Mouse (Mus musculus) frontal cortex, postnatal 10 days (tissue): Measurements from ENCODE around the gene Pkig.
"Not testable (repeated sequence)": the region's sequence is repeated elsewhere in the genome, so short reads cannot be mapped to it uniquely, and the experiment has no call there.

Experiments used
- DNase-seq, 2 experiments: peaks; one replicate each; pipeline ENCODE4 v3.0.0; 2022; ENCODE audit warnings: low spot score in 2 of 2, mixed read lengths in 1 of 2

Pkig gene

DNA sequence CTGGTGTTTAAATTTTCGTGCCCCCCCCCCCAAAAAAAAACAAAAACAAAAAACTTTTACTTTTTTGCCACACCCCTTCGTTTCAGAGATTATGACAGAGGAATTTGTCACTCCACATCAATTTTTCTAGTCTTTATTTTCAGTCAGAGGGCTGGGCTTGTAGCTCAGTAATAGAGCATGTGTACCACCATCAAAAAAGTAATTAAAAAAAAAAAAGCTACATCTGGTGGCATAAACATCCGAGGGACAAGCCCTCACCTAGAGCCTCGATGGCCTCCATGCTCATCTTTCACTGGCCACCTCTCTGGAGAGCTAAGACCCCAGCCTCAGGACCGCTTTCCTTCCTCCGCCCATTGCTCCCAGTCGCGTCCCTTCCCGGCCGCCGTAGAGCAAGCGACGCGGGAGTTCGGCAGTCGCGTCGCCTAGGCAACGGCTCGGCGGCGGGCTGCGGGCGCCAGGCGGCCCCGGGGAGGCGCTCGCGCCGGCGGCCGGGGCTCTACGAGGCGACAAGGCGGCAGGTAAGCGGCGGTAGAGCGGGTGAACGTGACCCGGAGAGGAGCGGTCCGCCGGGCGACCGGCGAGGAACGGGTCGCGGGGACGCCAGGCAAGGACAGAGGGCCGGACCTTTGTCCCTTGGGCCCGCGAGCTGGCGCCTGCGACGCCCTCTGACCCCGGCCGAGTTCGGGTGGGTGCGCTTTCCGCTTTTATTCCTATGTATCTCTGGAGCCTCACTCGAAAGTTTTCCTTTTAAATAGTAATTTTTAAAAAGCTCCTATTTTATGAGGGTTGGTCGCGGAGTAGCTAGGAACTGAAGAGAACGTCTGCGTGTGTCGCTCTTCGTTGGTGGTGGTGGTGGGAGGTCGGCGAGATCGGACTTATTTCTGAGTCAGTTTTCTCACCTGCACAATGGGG lies at the start of gene Pkig:
Gene Pkig, plus strand, starts transcription at position 412 of the 912 bp plus-strand sequence.
- peak; percentile 70 to 85 for DNase-seq

DNA sequence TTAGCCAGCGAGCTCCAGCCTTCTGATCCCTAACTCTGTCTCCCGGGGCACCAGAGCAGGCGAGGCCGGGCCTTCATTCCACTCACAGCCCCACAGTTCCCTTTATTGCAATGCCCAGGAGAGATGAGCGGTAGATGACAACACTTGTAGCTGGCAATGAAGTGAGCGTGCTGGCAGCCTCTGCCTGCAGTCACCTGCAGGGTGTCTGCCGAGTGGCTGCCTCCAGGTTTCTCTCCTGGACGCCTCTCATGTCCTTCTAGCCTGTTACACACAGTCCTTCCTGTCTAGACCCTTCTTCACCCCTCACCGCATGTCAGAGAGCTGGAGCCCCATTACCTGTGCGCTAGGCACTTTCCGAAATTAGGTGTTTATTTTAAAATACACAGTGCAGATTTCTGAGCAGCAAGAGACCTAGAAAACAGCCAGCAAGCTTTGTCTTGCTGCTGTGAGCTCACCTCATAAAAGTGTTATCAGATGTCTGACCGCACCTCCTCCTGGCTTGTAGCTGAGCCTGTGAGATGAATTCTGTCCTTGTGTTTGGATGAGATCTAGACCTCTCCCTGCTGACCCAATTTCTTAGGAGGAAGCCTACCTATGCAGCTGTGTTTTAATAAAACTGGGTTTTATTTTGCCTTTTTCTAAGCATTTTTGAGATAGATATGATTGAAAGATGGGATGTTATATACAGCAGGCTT lies 48.8 kb upstream of the Pkig start:
- DNase-seq, result no peak

DNA sequence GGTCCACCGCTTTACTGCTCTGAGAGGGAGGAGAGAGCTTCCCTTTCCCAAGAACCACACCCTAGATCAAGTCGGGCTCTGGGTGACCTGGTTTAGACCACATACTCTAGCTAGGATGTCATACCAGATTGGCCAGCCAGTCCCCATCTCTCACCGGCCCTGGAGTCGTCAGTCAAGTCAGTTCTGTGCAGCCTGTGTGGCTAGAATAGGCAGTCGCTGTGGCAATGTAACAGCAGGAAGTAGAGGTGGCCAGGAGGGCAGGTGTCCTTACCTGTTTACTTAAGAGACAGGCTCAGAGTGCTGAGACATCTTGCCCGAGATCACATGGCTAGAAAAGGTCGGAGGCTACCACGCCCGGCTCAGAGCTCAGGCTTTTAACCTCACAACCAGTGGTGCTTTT lies 47.0 kb upstream of the Pkig start:
- DNase-seq, result no peak

DNA sequence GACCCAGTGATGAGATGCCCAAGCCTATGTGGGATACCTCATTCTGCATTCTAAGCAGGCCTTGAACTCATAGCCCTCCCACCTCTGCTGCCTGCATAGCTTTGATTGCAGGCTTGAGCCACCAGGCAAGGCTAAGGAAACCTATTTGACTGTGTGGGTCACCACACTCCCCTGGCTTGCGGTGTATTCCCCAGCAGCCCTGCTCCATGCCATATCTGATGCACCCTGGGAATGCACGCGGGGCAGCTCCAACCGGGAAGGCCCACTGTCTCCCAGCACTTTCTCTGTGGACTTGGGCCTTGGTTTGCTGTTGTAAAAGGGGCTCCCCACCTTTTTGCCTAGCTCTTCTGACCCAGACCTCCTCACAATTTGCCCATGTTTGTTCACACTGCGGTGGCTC lies 45.0 kb upstream of the Pkig start:
- DNase-seq, result no peak

DNA sequence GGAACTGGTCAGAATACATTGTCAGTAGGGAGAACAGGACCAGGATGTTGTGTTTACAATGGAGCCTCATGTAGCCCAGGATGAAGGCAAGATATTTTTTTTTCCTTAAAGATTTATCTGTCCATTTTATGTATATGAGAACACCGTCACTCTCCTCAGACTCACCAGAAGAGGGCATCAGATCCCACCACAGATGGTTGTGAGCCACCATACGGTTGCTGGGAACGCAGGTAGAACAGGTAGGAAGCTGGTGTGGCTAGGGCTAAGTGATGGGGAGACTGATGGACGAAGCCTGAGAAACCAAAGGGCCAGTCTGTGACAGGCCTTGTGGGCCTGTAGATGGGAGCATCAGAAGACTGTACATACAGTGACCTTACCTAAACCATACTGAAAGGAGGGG lies 44.2 kb upstream of the Pkig start:
- DNase-seq, result no peak

DNA sequence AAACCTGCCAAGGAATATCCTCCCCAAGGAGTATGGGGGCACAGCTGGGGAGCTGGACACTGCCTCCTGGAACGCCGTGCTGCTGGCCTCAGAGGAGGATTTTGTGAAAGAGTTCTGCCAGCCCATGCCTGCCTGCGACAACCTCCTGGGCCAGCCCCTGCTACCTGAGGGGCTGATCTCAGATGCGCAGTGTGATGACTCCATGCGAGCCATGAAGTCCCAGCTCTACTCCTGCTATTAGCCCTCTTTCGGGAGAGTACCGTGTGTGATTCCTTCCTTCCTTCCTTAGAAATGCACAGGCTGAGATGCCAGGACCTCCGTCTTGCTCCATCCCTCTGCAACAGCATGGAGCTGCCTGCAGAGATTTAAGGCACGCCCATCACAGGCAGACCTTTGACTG lies 42.8 kb upstream of the Pkig start:
- no peak for DNase-seq

DNA sequence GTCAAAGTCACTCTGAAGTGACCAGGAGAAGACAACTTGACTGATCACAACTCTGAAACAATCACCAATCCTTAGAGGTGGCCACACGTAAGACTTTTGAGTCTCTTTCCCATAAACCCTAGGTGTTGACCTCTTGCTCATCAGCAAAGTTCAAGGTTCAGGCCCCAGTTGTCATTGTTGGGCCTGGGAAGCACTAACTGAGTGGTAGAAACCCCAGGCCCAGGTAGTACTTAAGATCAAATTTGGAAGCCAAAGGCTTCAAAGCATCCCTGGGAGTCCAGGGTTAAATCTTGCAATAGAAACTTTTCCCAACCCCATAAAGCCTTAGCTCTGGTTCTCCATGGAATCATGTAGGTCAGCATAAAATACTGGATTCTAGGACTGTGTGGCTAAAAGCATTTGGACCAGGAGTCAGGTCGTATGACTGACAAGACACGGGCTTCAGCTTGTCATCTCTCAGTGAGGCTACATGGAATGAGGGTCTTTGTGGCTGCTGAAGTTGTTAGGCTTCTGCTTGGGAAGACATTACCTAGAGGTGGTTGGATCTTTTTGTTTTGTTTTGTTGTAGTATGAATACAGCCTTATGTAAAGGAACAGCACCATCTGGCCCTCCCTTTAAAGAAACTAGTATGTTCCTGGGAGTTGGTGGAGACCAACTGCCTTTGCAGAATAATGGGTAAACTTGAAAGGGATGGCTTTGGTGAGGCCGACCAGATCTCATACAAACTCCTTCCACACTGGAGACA lies 42.1 kb upstream of the Pkig start:
- DNase-seq, result no peak

DNA sequence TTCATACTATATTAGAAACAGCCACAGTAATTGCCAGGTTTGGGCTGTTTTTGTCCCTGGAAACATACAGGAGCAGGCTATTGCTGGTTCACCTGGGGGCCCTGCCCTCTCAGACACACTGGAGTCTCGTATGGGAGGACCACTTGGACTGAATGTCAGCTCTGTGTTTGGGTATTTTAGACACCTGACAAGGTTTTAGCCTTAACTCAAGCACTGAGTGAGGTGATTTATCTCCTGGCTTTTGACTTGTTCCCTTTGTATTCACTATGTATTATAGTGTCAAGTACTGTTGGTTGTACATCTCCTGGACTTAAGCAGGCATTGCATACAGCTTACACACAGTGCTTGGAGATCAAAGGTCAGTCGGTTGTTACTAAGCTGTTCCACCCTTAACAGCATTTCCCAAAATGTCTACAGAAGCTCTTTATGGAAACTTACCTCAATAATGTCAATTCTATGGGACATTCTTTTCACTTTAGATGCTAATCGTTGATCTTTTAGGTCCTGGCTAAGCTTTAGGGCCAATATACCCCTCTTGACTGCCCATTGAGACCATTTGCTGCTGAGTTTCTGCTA lies 41.4 kb upstream of the Pkig start:
- DNase-seq, result no peak

DNA sequence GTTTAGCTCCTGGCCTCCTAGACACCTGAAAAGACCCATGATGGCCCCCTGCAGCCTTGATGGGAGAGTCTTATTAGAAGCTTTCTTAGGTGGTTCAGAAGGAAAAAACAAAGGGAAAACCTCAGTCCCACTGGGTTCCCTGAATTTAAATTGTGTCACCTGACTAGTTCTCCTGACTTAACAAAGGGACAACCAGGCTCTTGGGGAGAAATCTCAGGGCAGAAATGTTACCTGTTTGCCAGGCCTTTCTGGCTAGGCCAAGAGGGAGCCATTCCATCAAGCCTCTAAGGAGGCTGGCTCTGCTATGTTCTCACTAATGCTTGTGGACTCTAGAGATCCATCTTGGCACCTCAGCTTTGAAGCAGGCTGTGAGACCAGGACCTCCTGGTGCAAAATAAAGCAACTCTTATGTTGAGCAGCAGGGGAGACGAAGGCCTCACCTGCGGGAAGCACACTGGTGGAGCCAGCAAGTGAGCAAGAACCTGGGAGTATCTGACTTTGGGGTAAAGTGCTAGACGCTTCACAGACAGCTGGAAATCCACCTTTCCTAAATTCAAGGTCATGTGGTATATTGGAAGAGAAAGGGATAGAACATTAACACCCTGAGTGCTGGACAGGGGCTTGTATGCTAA lies 40.8 kb upstream of the Pkig start:
- no peak for DNase-seq

DNA sequence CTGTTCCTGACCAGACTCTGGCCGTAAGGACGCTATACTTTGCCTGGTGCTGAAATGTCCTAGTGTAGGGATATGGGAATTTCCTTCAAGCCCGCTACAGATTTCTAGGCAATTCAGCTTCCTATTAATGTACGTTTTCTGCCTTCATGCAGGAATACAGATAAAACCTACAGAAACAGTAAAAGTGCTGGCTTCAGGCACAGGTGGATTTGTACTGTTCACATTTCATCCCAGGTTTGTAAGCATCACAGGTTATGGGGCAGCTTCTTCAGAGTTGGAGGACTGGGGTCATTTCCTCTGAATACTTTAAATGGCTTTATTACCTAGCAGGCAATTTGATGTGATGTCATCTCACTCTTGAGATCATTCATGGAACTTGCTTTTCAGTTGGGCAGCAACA lies 40.3 kb upstream of the Pkig start:
- no peak for DNase-seq

DNA sequence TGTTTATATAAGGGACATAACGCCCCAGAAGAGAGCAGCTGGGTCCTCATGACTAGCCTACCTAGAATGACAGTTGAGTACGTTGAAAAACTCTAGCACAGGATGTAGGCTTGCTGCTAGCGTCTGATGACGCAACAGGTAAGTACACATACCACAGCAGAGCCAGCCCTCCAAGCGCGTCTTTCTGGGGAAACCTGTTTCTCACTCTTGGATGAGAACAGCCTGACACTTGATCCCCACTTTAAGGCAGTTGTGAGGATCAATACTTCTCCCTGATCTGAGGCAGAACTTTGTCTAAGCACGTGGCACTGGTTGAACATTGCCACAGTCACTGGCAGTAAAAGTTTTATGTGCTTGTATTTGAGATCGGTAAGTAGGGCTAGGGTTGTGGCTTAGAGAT lies 37.7 kb upstream of the Pkig start:
- DNase-seq, result no peak

DNA sequence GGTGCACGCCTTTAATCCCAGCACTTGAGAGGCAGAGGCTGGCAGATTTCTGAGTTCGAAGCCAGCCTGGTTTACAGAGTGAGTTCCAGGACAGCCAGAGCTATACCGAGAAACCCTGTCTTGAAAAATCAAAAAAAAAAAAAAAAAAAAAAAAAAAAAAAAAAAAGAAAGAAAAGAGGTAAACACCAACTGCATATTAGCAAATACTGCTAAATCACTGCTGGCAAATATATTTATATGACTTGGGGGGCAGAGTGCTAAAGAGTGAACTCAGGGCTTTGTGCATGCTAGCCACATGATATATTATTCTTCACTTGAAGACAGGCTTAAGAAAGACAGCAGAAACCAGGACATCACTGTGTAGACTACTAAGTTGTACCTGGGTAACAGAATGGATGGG lies 36.8 kb upstream of the Pkig start:
- DNase-seq, result not testable (repeated sequence)

DNA sequence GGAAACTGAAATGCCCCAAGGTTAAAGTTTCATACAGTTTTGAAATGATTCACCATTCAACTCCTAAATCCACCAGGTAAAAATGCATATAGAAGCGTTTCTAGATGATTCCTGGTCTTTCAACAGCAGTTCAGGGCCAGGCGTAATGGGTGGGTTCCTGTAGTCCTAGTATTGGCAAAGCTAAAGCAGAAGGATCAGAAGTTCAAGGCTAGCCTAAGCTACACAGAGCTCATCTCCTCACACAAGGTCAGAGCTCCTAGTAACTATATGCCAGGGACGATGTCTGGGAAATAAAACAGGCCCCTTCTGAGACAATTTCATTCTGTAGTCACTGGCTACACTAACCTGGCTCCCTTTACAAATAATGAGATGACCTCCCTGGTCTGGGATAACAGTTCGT lies 27.0 kb upstream of the Pkig start:
- DNase-seq, result no peak

DNA sequence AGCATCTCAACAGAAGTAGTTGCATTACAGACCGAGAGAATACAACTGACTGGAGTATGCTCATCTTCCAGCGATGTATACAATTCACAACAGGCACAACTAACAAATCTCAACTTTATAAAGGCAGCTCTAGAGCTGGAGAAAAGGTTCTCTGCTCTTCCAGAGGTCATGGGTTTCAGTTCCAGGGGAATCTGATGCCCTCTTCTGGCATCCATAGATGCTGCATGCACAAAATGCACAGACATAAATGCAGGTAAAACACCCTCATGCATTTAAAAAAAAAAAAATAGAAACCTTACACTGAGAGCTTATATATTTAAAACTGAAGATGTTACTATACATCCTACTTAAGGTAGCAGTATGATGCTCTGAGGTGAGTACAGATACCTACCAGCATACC lies 26.5 kb upstream of the Pkig start:
- no peak for DNase-seq

DNA sequence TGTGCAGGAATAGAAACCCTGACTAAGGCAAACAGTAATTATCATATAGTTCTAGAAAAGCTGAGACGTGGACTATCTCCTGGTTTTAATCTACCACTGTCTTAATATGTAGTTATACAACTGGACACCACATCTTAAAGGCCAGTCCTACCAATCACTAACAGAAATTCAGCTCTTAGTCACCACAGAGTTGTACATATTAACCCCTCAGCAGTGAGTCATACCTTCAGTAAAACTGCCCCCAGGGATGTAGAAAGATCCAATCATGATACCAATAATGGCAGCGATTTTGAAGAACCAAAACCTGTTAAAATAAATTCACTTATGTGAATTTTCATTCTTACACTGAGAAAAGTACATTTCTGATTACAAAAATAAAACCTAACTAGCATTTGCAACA lies 24.0 kb upstream of the Pkig start:
- DNase-seq, result no peak

DNA sequence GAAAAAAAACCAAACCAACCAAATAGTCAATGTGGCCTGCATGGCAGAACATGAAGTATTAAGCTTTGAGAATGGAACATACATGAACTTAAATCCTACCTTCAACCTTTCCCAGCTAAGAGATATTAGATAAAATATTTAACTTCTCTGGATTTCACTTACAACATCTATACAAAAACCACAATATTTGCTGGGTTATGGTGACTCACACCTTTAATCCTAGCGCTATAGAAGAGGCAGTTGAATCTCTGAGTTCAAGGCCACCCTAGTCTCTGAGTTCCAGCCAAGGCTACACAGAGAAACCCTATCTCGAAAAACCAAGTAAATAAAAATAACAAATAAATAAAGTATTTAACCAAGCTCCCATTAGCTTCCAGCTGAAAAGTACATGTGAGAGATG lies 22.1 kb upstream of the Pkig start:
- no peak for DNase-seq

DNA sequence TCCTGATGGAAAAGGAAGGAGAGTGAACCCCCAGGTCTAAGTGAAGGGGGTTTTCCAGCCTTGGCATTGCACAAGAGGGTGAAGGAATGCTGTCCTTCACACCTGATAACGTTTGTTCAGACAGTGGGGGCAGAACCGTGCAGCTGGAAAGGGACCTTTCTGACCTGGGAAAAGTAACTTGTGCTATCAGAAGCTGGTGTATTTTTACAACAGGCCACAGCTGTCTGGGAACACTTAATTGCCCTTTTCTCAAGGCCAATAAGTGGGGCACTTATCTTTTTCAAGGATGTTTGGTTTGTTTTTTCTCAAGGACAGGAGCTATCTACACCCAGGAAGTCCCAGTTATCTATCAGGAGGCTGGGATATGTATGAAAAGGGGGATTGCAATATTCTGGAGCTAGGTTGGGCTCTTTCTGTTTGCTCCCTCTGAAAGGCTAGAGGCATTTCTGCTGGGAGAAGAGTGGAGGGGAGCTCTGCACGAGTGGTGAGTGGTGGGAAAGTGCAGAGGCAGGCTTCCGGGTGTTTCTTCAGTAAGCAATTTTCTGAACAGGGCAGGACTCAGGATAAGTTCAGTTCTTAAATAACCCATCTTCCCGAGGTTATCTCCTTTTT lies 20.4 kb upstream of the Pkig start:
- no peak for DNase-seq

DNA sequence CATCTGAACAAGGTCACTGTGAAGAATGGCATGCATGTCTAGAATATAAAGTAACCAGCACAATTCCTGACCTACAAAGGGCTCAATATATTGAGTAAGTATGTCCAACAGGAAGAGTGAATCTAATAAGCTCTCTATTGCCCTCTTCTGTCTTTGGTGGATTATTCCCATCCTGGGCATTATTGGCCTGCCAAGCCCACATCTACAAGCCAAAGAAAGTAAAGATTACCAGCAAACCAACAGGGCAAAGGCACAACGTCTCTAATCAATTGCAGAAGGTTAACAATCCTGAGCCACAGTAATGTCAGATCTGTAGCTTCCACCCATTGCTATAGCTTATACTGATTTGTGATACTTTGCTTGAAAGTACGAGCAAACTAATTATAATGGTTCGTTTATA lies 17.7 kb upstream of the Pkig start:
- no peak for DNase-seq

DNA sequence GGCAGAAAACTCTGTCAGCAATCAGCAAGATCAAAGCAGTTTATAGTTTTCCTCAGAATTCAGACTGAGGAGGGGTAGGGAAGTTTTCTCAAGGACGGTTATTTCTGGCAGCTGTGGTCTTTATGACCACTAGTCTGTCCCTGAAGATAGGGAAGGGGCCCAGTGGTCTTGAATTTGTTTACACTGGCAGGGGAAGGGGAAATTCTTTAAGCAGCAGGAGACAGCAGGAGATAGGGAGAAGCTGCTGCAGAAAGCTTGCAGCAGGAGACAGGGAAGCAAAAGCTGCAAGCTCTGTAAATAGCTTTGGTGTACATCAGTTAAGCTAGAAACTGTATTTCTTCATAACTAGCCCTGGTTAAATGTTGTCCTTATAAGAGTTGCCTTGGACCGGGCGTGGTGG lies 16.5 kb upstream of the Pkig start:
- no peak for DNase-seq

DNA sequence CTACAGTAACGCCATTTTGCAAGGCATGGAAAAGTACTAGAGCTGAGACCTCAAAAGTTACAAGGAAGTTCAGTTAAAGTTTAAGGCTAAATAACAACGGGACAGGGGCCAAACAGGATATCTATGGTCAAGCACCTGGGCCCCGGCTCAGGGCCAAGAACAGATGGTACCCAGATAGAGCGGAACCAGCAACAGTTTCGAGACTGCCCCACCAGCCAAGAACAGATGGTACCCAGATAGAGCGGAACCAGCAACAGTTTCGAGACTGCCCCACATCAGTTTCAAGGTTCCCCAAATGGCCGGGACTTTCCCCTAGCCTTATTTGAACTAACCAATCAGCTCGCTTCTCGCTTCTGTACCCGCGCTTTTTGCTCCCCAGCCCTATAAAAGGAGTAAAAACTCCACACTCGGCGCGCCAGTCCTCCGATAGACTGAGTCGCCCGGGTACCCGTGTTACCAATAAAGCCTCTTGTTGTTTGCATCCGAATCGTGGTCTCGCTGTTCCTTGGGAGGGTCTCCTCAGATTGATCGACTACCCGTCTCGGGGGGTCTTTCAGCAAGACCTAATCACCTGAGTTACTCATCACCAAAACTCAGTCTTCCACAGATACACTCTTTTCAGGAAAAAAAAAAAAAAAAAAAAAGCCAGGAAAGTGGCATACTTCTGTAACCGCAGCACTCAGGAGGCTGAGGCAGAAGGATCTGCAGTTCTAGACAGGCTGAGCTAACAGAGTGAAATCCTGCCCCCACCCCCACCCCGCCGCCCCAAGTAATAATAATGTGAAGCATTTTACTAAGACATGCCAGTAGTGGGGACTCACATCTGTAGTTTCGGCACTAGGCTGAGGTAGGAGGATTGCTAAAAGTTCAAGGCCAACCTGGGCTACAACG lies 15.3 kb upstream of the Pkig start:
- DNase-seq, result peak; percentile 28 to 44
